ENCODE assay signal across 8 mouse cellular contexts in genomic region chr2:26638572-26638971, GRCm38 (mm10). TPM values are rescaled to one million over a fixed set of nuclear protein-coding genes. Genes with fewer than 3 reads are reported as not detected.
DNase-seq lines count a peak whose midpoint lies in the region; ATAC-seq and TF ChIP-seq lines count a peak whose summit lies in the region.

No protein-coding gene starts in this region.

- H3K9me3 ChIP-seq in embryonic facial prominence, embryonic 12.5 days: no peaks in the 10 kb centered on the region
- H3K9me3 ChIP-seq in intestine, embryonic 16.5 days (ENCODE audit: control insufficient read depth, low read length): no peaks in the 10 kb centered on the region
- H3K9me3 ChIP-seq in neural tube, embryonic 13.5 days: no peaks in the 10 kb centered on the region

- H3K9ac ChIP-seq in embryonic facial prominence, embryonic 12.5 days: peak overlapping the region; percentile 96
- peak overlapping the region; percentile 92 for H3K9ac ChIP-seq in intestine, embryonic 16.5 days (ENCODE audit: low read depth, low read length)
- H3K9ac ChIP-seq in neural tube, embryonic 13.5 days: peak overlapping the region; percentile 93

- ATAC-seq in embryonic facial prominence, embryonic 12.5 days (ENCODE audit: insufficient number of reproducible peaks, insufficient read depth, low FRiP score, low TSS enrichment): no peak
- no peak for ATAC-seq in intestine, embryonic 16.5 days
- ATAC-seq in neural tube, embryonic 13.5 days (ENCODE audit: low read depth): no peak
- ATAC-seq in megakaryocyte-erythroid progenitor cell, adult 5-6 weeks (replicated peaks; ENCODE audit: low FRiP score, low TSS enrichment, poor library complexity, severe bottlenecking): no peak

- no peak for DNase-seq in layer of hippocampus, adult 2 months (ENCODE audit: low spot score in 2 of 2)
- DNase-seq in layer of hippocampus, adult 18-20 months (ENCODE audit: low spot score in 2 of 2): no peak
- DNase-seq in cerebellum, adult 9-11 months: no peak
- no peak for DNase-seq in adrenal gland, postnatal 25 days

- H3K36me3 ChIP-seq in embryonic facial prominence, embryonic 12.5 days: peaks cover 41% of the 10 kb centered on the region
- H3K36me3 ChIP-seq in intestine, embryonic 16.5 days (ENCODE audit: control insufficient read depth, insufficient read depth, low read length): peaks cover 11% of the 10 kb centered on the region
- H3K36me3 ChIP-seq in neural tube, embryonic 13.5 days: peaks cover 52% of the 10 kb centered on the region

- peak overlapping the region; percentile 96 for H3K4me3 ChIP-seq in layer of hippocampus, adult 2 months
- H3K4me3 ChIP-seq in embryonic facial prominence, embryonic 12.5 days: peak overlapping the region; percentile 94
- peak overlapping the region; percentile 91 for H3K4me3 ChIP-seq in intestine, embryonic 16.5 days (ENCODE audit: low read length)
- peak overlapping the region; percentile 74 for H3K4me3 ChIP-seq in neural tube, embryonic 13.5 days

- H3K4me1 ChIP-seq in embryonic facial prominence, embryonic 12.5 days: peaks cover 25% of the 10 kb centered on the region
- peaks cover 25% of the 10 kb centered on the region for H3K4me1 ChIP-seq in intestine, embryonic 16.5 days (ENCODE audit: control insufficient read depth, insufficient read depth, low read length)
- peaks cover 59% of the 10 kb centered on the region for H3K4me1 ChIP-seq in neural tube, embryonic 13.5 days (replicated peaks)

- WGBS in embryonic facial prominence, embryonic 12.5 days: 71% methylated on average over 5 of the region's 5 CpGs
- WGBS in intestine, embryonic 16.5 days: 51% methylated on average over 5 of the region's 5 CpGs
- whole genome bisulfite sequencing in neural tube, embryonic 13.5 days: 73% methylated on average over 5 of the region's 5 CpGs

- no peaks in the 10 kb centered on the region for H3K27me3 ChIP-seq in embryonic facial prominence, embryonic 12.5 days
- no peaks in the 10 kb centered on the region for H3K27me3 ChIP-seq in intestine, embryonic 16.5 days (replicated peaks; ENCODE audit: control insufficient read depth, insufficient read depth, low read length)
- no peaks in the 10 kb centered on the region for H3K27me3 ChIP-seq in neural tube, embryonic 13.5 days

- peak overlapping the region; percentile 79 for H3K4me2 ChIP-seq in embryonic facial prominence, embryonic 12.5 days (replicated peaks)
- H3K4me2 ChIP-seq in intestine, embryonic 16.5 days (ENCODE audit: low read depth, low read length): peak overlapping the region; percentile 62
- peak overlapping the region; percentile 87 for H3K4me2 ChIP-seq in neural tube, embryonic 13.5 days

- H3K27ac ChIP-seq in layer of hippocampus, adult 2 months: 0 out of 2 replicates have a peak overlapping the region, but pooled peaks have one; percentile 36
- H3K27ac ChIP-seq in embryonic facial prominence, embryonic 12.5 days: no peak overlapping the region
- peak overlapping the region; percentile 25; the same call in 1 of the 2 replicates for H3K27ac ChIP-seq in intestine, embryonic 16.5 days (ENCODE audit: low read length)
- H3K27ac ChIP-seq in neural tube, embryonic 13.5 days (replicated peaks): peak overlapping the region; percentile 46

- no peak for TF ChIP-seq CTCF in layer of hippocampus, adult 2 months (conservative IDR thresholded peaks at IDR 0.05)

RNA-seq across cellular contexts. Expression of gene Fam69b, which starts 10.3 kb away (rescaled TPM):
- 10 to 100 TPM; 70.3 to 72.6 TPM for total RNA-seq in layer of hippocampus, adult 2 months (2021)
- 10 to 100 TPM; 67.9 to 72.8 TPM for total RNA-seq in layer of hippocampus, adult 18-20 months (2021)
- 66.0 and 75.2 TPM in 2 replicates for polyA plus RNA-seq in embryonic facial prominence, embryonic 12.5 days (2016; fragmentation: Nextera tagmentation; extraction: Ambion mirVana)
- polyA plus RNA-seq in intestine, embryonic 16.5 days (2015; fragmentation: Nextera tagmentation; extraction: Ambion mirVana): 24.8 and 27.0 TPM in 2 replicates
- polyA plus RNA-seq in neural tube, embryonic 13.5 days (2015; fragmentation: Nextera tagmentation; extraction: Ambion mirVana): 91.8 and 101 TPM in 2 replicates
- 6.6 and 9.8 TPM in 2 replicates for total RNA-seq in adrenal gland, postnatal 25 days (2021)
- total RNA-seq in megakaryocyte-erythroid progenitor cell, adult 5-6 weeks (2014; fragmentation: Nextera tagmentation): 5.7 and 7.7 TPM in 2 replicates
- 6.8 and 8.0 TPM in 2 replicates for total RNA-seq in megakaryocyte-erythroid progenitor cell, adult 5-6 weeks (2017)

RNA-seq across cellular contexts. Expression of gene Lcn4, which starts 32.5 kb away (rescaled TPM):
- not detected for total RNA-seq in layer of hippocampus, adult 2 months (2021)
- not detected for total RNA-seq in layer of hippocampus, adult 18-20 months (2021)
- polyA plus RNA-seq in embryonic facial prominence, embryonic 12.5 days (2016; fragmentation: Nextera tagmentation; extraction: Ambion mirVana): not detected in 2 replicates
- polyA plus RNA-seq in intestine, embryonic 16.5 days (2015; fragmentation: Nextera tagmentation; extraction: Ambion mirVana): not detected in 2 replicates
- polyA plus RNA-seq in neural tube, embryonic 13.5 days (2015; fragmentation: Nextera tagmentation; extraction: Ambion mirVana): not detected in 2 replicates
- not detected in 2 replicates for total RNA-seq in adrenal gland, postnatal 25 days (2021)
- total RNA-seq in megakaryocyte-erythroid progenitor cell, adult 5-6 weeks (2014; fragmentation: Nextera tagmentation): not detected in 2 replicates
- not detected in 2 replicates for total RNA-seq in megakaryocyte-erythroid progenitor cell, adult 5-6 weeks (2017)

RNA-seq across cellular contexts. Expression of gene Agpat2, which starts 34.4 kb away (rescaled TPM):
- total RNA-seq in layer of hippocampus, adult 2 months (2021): 1 to 10 TPM; 1.6 to 2.5 TPM
- total RNA-seq in layer of hippocampus, adult 18-20 months (2021): 1 to 10 TPM; 2.1 to 2.5 TPM
- polyA plus RNA-seq in embryonic facial prominence, embryonic 12.5 days (2016; fragmentation: Nextera tagmentation; extraction: Ambion mirVana): 17.0 and 17.8 TPM in 2 replicates
- polyA plus RNA-seq in intestine, embryonic 16.5 days (2015; fragmentation: Nextera tagmentation; extraction: Ambion mirVana): 113 and 116 TPM in 2 replicates
- polyA plus RNA-seq in neural tube, embryonic 13.5 days (2015; fragmentation: Nextera tagmentation; extraction: Ambion mirVana): 6.0 and 7.4 TPM in 2 replicates
- 290 and 352 TPM in 2 replicates for total RNA-seq in adrenal gland, postnatal 25 days (2021)
- 14.8 and 15.2 TPM in 2 replicates for total RNA-seq in megakaryocyte-erythroid progenitor cell, adult 5-6 weeks (2014; fragmentation: Nextera tagmentation)
- 9.9 and 11.8 TPM in 2 replicates for total RNA-seq in megakaryocyte-erythroid progenitor cell, adult 5-6 weeks (2017)

RNA-seq across cellular contexts. Expression of gene Gm20532, which starts 52.1 kb away (rescaled TPM):
- total RNA-seq in layer of hippocampus, adult 2 months (2021): not detected
- not detected for total RNA-seq in layer of hippocampus, adult 18-20 months (2021)
- not detected in 2 replicates for polyA plus RNA-seq in embryonic facial prominence, embryonic 12.5 days (2016; fragmentation: Nextera tagmentation; extraction: Ambion mirVana)
- not detected in 2 replicates for polyA plus RNA-seq in intestine, embryonic 16.5 days (2015; fragmentation: Nextera tagmentation; extraction: Ambion mirVana)
- not detected in 2 replicates for polyA plus RNA-seq in neural tube, embryonic 13.5 days (2015; fragmentation: Nextera tagmentation; extraction: Ambion mirVana)
- total RNA-seq in adrenal gland, postnatal 25 days (2021): not detected in 2 replicates
- not detected in 2 replicates for total RNA-seq in megakaryocyte-erythroid progenitor cell, adult 5-6 weeks (2014; fragmentation: Nextera tagmentation)
- not detected in 2 replicates for total RNA-seq in megakaryocyte-erythroid progenitor cell, adult 5-6 weeks (2017)

RNA-seq across cellular contexts. Expression of gene Egfl7, which starts 58.8 kb away (rescaled TPM):
- total RNA-seq in layer of hippocampus, adult 2 months (2021): 10 to 100 TPM; 72.2 to 74.3 TPM
- total RNA-seq in layer of hippocampus, adult 18-20 months (2021): 10 to 100 TPM; 53.5 to 59.7 TPM
- polyA plus RNA-seq in embryonic facial prominence, embryonic 12.5 days (2016; fragmentation: Nextera tagmentation; extraction: Ambion mirVana): 97.3 and 101 TPM in 2 replicates
- 110 and 118 TPM in 2 replicates for polyA plus RNA-seq in intestine, embryonic 16.5 days (2015; fragmentation: Nextera tagmentation; extraction: Ambion mirVana)
- 78.3 and 82.0 TPM in 2 replicates for polyA plus RNA-seq in neural tube, embryonic 13.5 days (2015; fragmentation: Nextera tagmentation; extraction: Ambion mirVana)
- 159 and 211 TPM in 2 replicates for total RNA-seq in adrenal gland, postnatal 25 days (2021)
- 88.4 and 89.4 TPM in 2 replicates for total RNA-seq in megakaryocyte-erythroid progenitor cell, adult 5-6 weeks (2014; fragmentation: Nextera tagmentation)
- total RNA-seq in megakaryocyte-erythroid progenitor cell, adult 5-6 weeks (2017): 31.8 and 63.1 TPM in 2 replicates

Comparison
In these comparisons a context has a peak if more than half of its experiments do, and no peak if none do; other contexts are left out.
1. RNA of gene Agpat2, which starts 34.4 kb away (total RNA-seq): 290 to 352 TPM in adrenal gland, postnatal 25 days; 9.9 to 15.2 TPM in megakaryocyte-erythroid progenitor cell, adult 5-6 weeks, 1.6 to 2.5 TPM in layer of hippocampus, adult 2 months and 2.1 to 2.5 TPM in layer of hippocampus, adult 18-20 months; every median in the first group is over 10 times any median in the second.
2. Peak in every context shown above with its lines, with median percentiles within 50 percentile points of each other: H3K4me3 ChIP-seq, H3K4me2 ChIP-seq and H3K9ac ChIP-seq.